Comparison of ENCODE assay signal across 20 mouse cellular contexts in genomic region chr3:96551890-96552289, GRCm38 (mm10). TPM values are rescaled to one million over a fixed set of nuclear protein-coding genes. Genes with fewer than 3 reads are reported as not detected.
DNase-seq lines count a peak whose midpoint lies in the region; ATAC-seq and TF ChIP-seq lines count a peak whose summit lies in the region.
"Had no signal": no experiment of that assay in that cellular context is flagged by ENCODE, and none has a peak within 500 bp of the region (broad histone marks: within the 10 kb centered on the region; RNA-seq: fewer than 3 reads in every experiment).

No protein-coding gene starts in this region.

- intact Hi-C loops in heart, adult 2 months (cut with DNase I), result loop anchor here (1.0 to 10.0 kb wide), 2 partner anchors 28 to 557 kb away; partner anchors contain the start of gene Plekho1

- H3K9ac ChIP-seq in heart, adult 2 months (ENCODE audit: low read depth, low read length), result peak overlapping the region; percentile 70
- H3K9ac ChIP-seq in kidney, postnatal 0 days (ENCODE audit: low read depth, low read length), result 0 out of 2 replicates have a peak overlapping the region, but pooled peaks have one; percentile 18
- peak overlapping the region; percentile 58; the same call in 1 of the 2 replicates for H3K9ac ChIP-seq in heart, embryonic 14.5 days (ENCODE audit: low read length)
- no peak overlapping the region for H3K9ac ChIP-seq in stomach, embryonic 15.5 days
- H3K9ac ChIP-seq: hindbrain, embryonic 15.5 days; liver, embryonic 15.5 days had no signal

- peak; percentile 80; the same call in 1 of the 2 replicates for TF ChIP-seq EP300 in heart, adult 2 months (IDR thresholded peaks at IDR 0.05; ENCODE audit: insufficient read depth, low read depth, low read length)

- H3K4me3 ChIP-seq in heart, adult 2 months, result no peak overlapping the region
- H3K4me3 ChIP-seq in kidney, postnatal 0 days (replicated peaks; ENCODE audit: low read depth, low read length), result no peak overlapping the region
- no peak overlapping the region for H3K4me3 ChIP-seq in heart, embryonic 14.5 days (ENCODE audit: control insufficient read depth in 1 of 2, insufficient read depth in 1 of 2, low read depth in 1 of 2, low read length in 2 of 2)
- no peak overlapping the region for H3K4me3 ChIP-seq in stomach, embryonic 15.5 days (replicated peaks)
- H3K4me3 ChIP-seq in layer of hippocampus, adult 2 months, result no peak overlapping the region
- H3K4me3 ChIP-seq: hindbrain, embryonic 15.5 days; liver, embryonic 15.5 days; myocyte had no signal

- WGBS in heart, adult 2 months, result 26% methylated on average over 7 of the region's 7 CpGs
- WGBS in kidney, postnatal 0 days, result 59% methylated on average over 7 of the region's 7 CpGs
- 60% methylated on average over 7 of the region's 7 CpGs for WGBS in heart, embryonic 14.5 days
- WGBS in stomach, embryonic 15.5 days, result 52% methylated on average over 7 of the region's 7 CpGs

- no peak overlapping the region for H3K4me2 ChIP-seq in kidney, postnatal 0 days (ENCODE audit: low read length)
- no peak overlapping the region for H3K4me2 ChIP-seq in heart, embryonic 14.5 days (ENCODE audit: low read length)
- no peak overlapping the region; the same call in 1 of the 2 replicates for H3K4me2 ChIP-seq in stomach, embryonic 15.5 days
- H3K4me2 ChIP-seq: hindbrain, embryonic 15.5 days; liver, embryonic 15.5 days; midbrain, embryonic 11.5 days had no signal

- peaks cover 23% of the 10 kb centered on the region for H3K4me1 ChIP-seq in heart, adult 2 months (ENCODE audit: control insufficient read depth, insufficient read depth, low read length)
- H3K4me1 ChIP-seq in kidney, postnatal 0 days (replicated peaks; ENCODE audit: insufficient read depth, low read length), result peaks cover 12% of the 10 kb centered on the region; the same call in 1 of the 2 replicates
- peaks cover 17 to 47% of the 10 kb centered on the region in 2 experiments for H3K4me1 ChIP-seq in heart, embryonic 14.5 days (ENCODE audit: control insufficient read depth in 2 of 2, insufficient read depth in 2 of 2, low read length in 2 of 2)
- peaks cover 31% of the 10 kb centered on the region for H3K4me1 ChIP-seq in stomach, embryonic 15.5 days

- TF ChIP-seq CTCF in heart, adult 2 months (IDR thresholded peaks at IDR 0.05), result no peak
- TF ChIP-seq CTCF in kidney, postnatal 0 days (IDR thresholded peaks at IDR 0.05; ENCODE audit: low read depth), result no peak
- TF ChIP-seq CTCF in layer of hippocampus, adult 2 months (conservative IDR thresholded peaks at IDR 0.05), result no peak

- DNase-seq in heart, adult 2 months, result peak in 1 of 2 experiments; percentile 21
- no peak for DNase-seq in heart, adult 8-10 months (ENCODE audit: low spot score)
- no peak for DNase-seq in kidney, postnatal 0 days (ENCODE audit: low spot score)
- DNase-seq in kidney, postnatal 4 days, result no peak
- DNase-seq in layer of hippocampus, adult 2 months (ENCODE audit: low spot score in 2 of 2), result no peak
- no peak for DNase-seq in cerebellum, postnatal 10 days
- DNase-seq: cerebellum, adult 11 months; gastrocnemius, postnatal 10 days had no signal

- no peaks in the 10 kb centered on the region for H3K79me2 ChIP-seq in heart, adult 2 months (replicated peaks; ENCODE audit: control insufficient read depth, insufficient read depth, low read length)

- H3K27me3 ChIP-seq in heart, adult 2 months (ENCODE audit: control insufficient read depth, insufficient read depth, low read length), result no peaks in the 10 kb centered on the region
- H3K27me3 ChIP-seq in kidney, postnatal 0 days (ENCODE audit: insufficient read depth, low read length), result no peaks in the 10 kb centered on the region
- H3K27me3 ChIP-seq in heart, embryonic 14.5 days (ENCODE audit: control insufficient read depth, insufficient read depth, low read length), result no peaks in the 10 kb centered on the region
- no peaks in the 10 kb centered on the region for H3K27me3 ChIP-seq in stomach, embryonic 15.5 days (replicated peaks)
- H3K27me3 ChIP-seq: liver, embryonic 15.5 days had no signal

- H3K27ac ChIP-seq in heart, adult 2 months, result peak overlapping the region; percentile 99
- H3K27ac ChIP-seq in kidney, postnatal 0 days, result 0 out of 2 replicates have a peak overlapping the region, but pooled peaks have one; percentile 13
- no peak overlapping the region; a peak in 1 of 4 replicates for H3K27ac ChIP-seq in heart, embryonic 14.5 days (replicated peaks in 1 of 2; ENCODE audit: control insufficient read depth in 1 of 2, insufficient read depth in 1 of 2, low read depth in 2 of 2, low read length in 2 of 2)
- 0 out of 2 replicates have a peak overlapping the region, but pooled peaks have one; percentile 59 for H3K27ac ChIP-seq in stomach, embryonic 15.5 days
- H3K27ac ChIP-seq in layer of hippocampus, adult 2 months, result no peak overlapping the region; the same call in 1 of the 2 replicates
- H3K27ac ChIP-seq: hindbrain, embryonic 15.5 days; liver, embryonic 15.5 days had no signal

- no peaks in the 10 kb centered on the region for H3K9me3 ChIP-seq in kidney, postnatal 0 days (replicated peaks; ENCODE audit: low read length)
- H3K9me3 ChIP-seq in heart, embryonic 14.5 days (ENCODE audit: control insufficient read depth, low read length), result no peaks in the 10 kb centered on the region
- no peaks in the 10 kb centered on the region for H3K9me3 ChIP-seq in stomach, embryonic 15.5 days
- H3K9me3 ChIP-seq: G1E; hindbrain, embryonic 15.5 days; liver, embryonic 15.5 days had no signal

- no peak for ATAC-seq in kidney, postnatal 0 days (replicated peaks; ENCODE audit: low FRiP score, low read depth)
- ATAC-seq in heart, embryonic 14.5 days (ENCODE audit: insufficient number of reproducible peaks, insufficient read depth, low FRiP score, low read depth), result no peak
- ATAC-seq in stomach, embryonic 15.5 days (ENCODE audit: insufficient read depth, low FRiP score, low read depth), result no peak
- ATAC-seq: forebrain, embryonic 16.5 days had no signal

- H3K36me3 ChIP-seq in heart, adult 2 months (ENCODE audit: control insufficient read depth, insufficient read depth, low read length), result peaks cover 3% of the 10 kb centered on the region
- no peaks in the 10 kb centered on the region for H3K36me3 ChIP-seq in kidney, postnatal 0 days (ENCODE audit: insufficient read depth, low read length)
- no peaks in the 10 kb centered on the region for H3K36me3 ChIP-seq in heart, embryonic 14.5 days (ENCODE audit: control insufficient read depth, insufficient read depth, low read length)
- no peaks in the 10 kb centered on the region for H3K36me3 ChIP-seq in stomach, embryonic 15.5 days
- H3K36me3 ChIP-seq: G1E; hindbrain, embryonic 15.5 days; liver, embryonic 15.5 days had no signal

- no peak for TF ChIP-seq POLR2A in heart, adult 2 months (IDR thresholded peaks at IDR 0.05; ENCODE audit: insufficient read depth, low read depth, low read length)

RNA-seq across cellular contexts. Expression of gene Txnip, which starts 5.9 kb away (rescaled TPM):
- 100 to 1,000 TPM; 276 to 338 TPM for total RNA-seq in heart, adult 2 months (2021)
- polyA plus RNA-seq in heart, adult 2 months (2012; rRNA removed), result 515 and 744 TPM in 2 replicates
- total RNA-seq in heart, adult 8-10 months (2022), result 100 to 1,000 TPM; 346 to 908 (median 654) TPM
- polyA plus RNA-seq in kidney, postnatal 0 days (2015; fragmentation: Nextera tagmentation; extraction: Ambion mirVana), result 241 and 254 TPM in 2 replicates
- polyA plus RNA-seq in heart, embryonic 14.5 days (2014; fragmentation: Nextera tagmentation; extraction: Ambion mirVana), result 257 and 262 TPM in 2 replicates
- 140 and 159 TPM in 2 replicates for polyA plus RNA-seq in stomach, embryonic 15.5 days (2015; fragmentation: Nextera tagmentation; extraction: Ambion mirVana)
- total RNA-seq in layer of hippocampus, adult 2 months (2021), result 10 to 100 TPM; 22.6 to 36.4 TPM

RNA-seq across cellular contexts. Expression of gene Gm16253, which starts 24.9 kb away (rescaled TPM):
- total RNA-seq in heart, adult 2 months (2021), result 1 to 10 TPM; 1.8 to 2.8 TPM
- not detected in 2 replicates for polyA plus RNA-seq in heart, adult 2 months (2012; rRNA removed)
- 1 to 10 TPM in 3 of 4 experiments, not detected in 1; 2.5 to 3.3 (median 3.2) TPM for total RNA-seq in heart, adult 8-10 months (2022)
- not detected in 2 replicates for polyA plus RNA-seq in kidney, postnatal 0 days (2015; fragmentation: Nextera tagmentation; extraction: Ambion mirVana)
- polyA plus RNA-seq in heart, embryonic 14.5 days (2014; fragmentation: Nextera tagmentation; extraction: Ambion mirVana), result 0.68 and 0.81 TPM in 2 replicates
- polyA plus RNA-seq in stomach, embryonic 15.5 days (2015; fragmentation: Nextera tagmentation; extraction: Ambion mirVana), result 1.6 and 1.8 TPM in 2 replicates
- total RNA-seq in layer of hippocampus, adult 2 months (2021), result not detected
- total RNA-seq: adrenal gland, postnatal 36 days; G1E; left cerebral cortex, postnatal 10 days had no signal
- polyA plus RNA-seq: cortical plate, adult 2 months; G1E; thymus, adult 2 months had no signal

RNA-seq across cellular contexts. Expression of gene Hfe2, which starts 26.9 kb away (rescaled TPM):
- total RNA-seq in heart, adult 2 months (2021), result 100 to 1,000 TPM; 289 to 295 TPM
- 199 and 261 TPM in 2 replicates for polyA plus RNA-seq in heart, adult 2 months (2012; rRNA removed)
- total RNA-seq in heart, adult 8-10 months (2022), result 100 to 1,000 TPM; 271 to 333 (median 312) TPM
- polyA plus RNA-seq in kidney, postnatal 0 days (2015; fragmentation: Nextera tagmentation; extraction: Ambion mirVana), result 0.07 and 0.10 TPM in 2 replicates
- polyA plus RNA-seq in heart, embryonic 14.5 days (2014; fragmentation: Nextera tagmentation; extraction: Ambion mirVana), result 10.8 and 11.7 TPM in 2 replicates
- polyA plus RNA-seq in stomach, embryonic 15.5 days (2015; fragmentation: Nextera tagmentation; extraction: Ambion mirVana), result 0.72 and 0.78 TPM in 2 replicates
- under 1 TPM in 1 of 2 experiments, not detected in 1; 0.23 TPM for total RNA-seq in layer of hippocampus, adult 2 months (2021)
- total RNA-seq: adrenal gland, postnatal 36 days; G1E had no signal
- polyA plus RNA-seq: G1E had no signal

RNA-seq across cellular contexts. Expression of gene Polr3gl, which starts 42.1 kb away (rescaled TPM):
- total RNA-seq in heart, adult 2 months (2021), result 10 to 100 TPM; 24.3 to 35.0 TPM
- 20.1 and 21.9 TPM in 2 replicates for polyA plus RNA-seq in heart, adult 2 months (2012; rRNA removed)
- 10 to 100 TPM; 31.7 to 35.2 (median 34.7) TPM for total RNA-seq in heart, adult 8-10 months (2022)
- polyA plus RNA-seq in kidney, postnatal 0 days (2015; fragmentation: Nextera tagmentation; extraction: Ambion mirVana), result 26.0 and 28.2 TPM in 2 replicates
- polyA plus RNA-seq in heart, embryonic 14.5 days (2014; fragmentation: Nextera tagmentation; extraction: Ambion mirVana), result 25.5 and 28.7 TPM in 2 replicates
- polyA plus RNA-seq in stomach, embryonic 15.5 days (2015; fragmentation: Nextera tagmentation; extraction: Ambion mirVana), result 35.3 and 37.3 TPM in 2 replicates
- 10 to 100 TPM; 32.1 to 34.4 TPM for total RNA-seq in layer of hippocampus, adult 2 months (2021)

RNA-seq across cellular contexts. Expression of gene Ankrd34a, which starts 44.5 kb away (rescaled TPM):
- total RNA-seq in heart, adult 2 months (2021), result 1 to 10 TPM; 1.3 to 2.4 TPM
- 2.1 and 3.1 TPM in 2 replicates for polyA plus RNA-seq in heart, adult 2 months (2012; rRNA removed)
- 1 to 10 TPM; 1.1 to 2.5 (median 2.0) TPM for total RNA-seq in heart, adult 8-10 months (2022)
- 1.2 and 1.3 TPM in 2 replicates for polyA plus RNA-seq in kidney, postnatal 0 days (2015; fragmentation: Nextera tagmentation; extraction: Ambion mirVana)
- 8.4 and 8.5 TPM in 2 replicates for polyA plus RNA-seq in heart, embryonic 14.5 days (2014; fragmentation: Nextera tagmentation; extraction: Ambion mirVana)
- polyA plus RNA-seq in stomach, embryonic 15.5 days (2015; fragmentation: Nextera tagmentation; extraction: Ambion mirVana), result 2.2 and 2.5 TPM in 2 replicates
- total RNA-seq in layer of hippocampus, adult 2 months (2021), result 10 to 100 TPM; 55.2 to 56.7 TPM

Comparison
In these comparisons a context has a peak if more than half of its experiments do, and no peak if none do; other contexts are left out.
1. H3K27ac ChIP-seq: peak in heart, adult 2 months (single experiment), kidney, postnatal 0 days (single experiment) and stomach, embryonic 15.5 days (single experiment); none in heart, embryonic 14.5 days (0 of 2) and layer of hippocampus, adult 2 months (single experiment).
2. RNA of gene Hfe2, which starts 26.9 kb away (polyA plus RNA-seq): 199 to 261 TPM in heart, adult 2 months; 10.8 to 11.7 TPM in heart, embryonic 14.5 days, 0.72 to 0.78 TPM in stomach, embryonic 15.5 days and 0.07 to 0.10 TPM in kidney, postnatal 0 days; every median in the first group is over 10 times any median in the second.